Mouse (Mus musculus) liver, postnatal 0 days (tissue): ENCODE data around the gene Creb1.

Experiments used
- CTCF ChIP-seq: sonication (generic); IDR thresholded peaks from 2 replicates; pipeline ENCODE4 v1.5.1; 2016; ENCODE audit warnings: antibody characterized with exemption, low read depth
- EP300 ChIP-seq: IDR thresholded peaks from 2 replicates; pipeline ENCODE4 v1.6.1; 2016; ENCODE audit warnings: antibody characterized with exemption, low read depth, mild to moderate bottlenecking

DNA sequence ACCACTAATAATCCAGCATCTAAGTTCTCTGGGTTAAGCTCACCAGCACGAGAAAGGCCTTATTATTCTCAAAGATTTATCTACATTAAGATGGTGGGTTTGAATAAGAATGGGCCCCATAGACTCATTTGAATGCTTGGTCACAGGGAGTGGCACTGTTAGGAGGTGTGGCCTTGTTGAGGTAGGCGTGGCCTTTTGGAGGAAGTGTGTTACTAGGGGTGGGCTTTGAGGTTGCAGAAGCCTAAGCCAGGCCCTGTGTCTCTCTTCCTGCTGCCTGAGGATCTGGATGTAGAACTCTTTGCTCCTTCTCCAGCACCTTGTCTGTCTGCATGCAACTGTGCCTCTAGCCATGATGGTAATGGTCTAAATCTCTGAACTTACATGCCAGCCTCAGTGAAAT lies 7.8 kb upstream of the Creb1 start:
- TF ChIP-seq EP300 (no peak), CTCF (no peak)
